Mouse (Mus musculus): Measurements from ENCODE around the gene Frmd4a.

DNA sequence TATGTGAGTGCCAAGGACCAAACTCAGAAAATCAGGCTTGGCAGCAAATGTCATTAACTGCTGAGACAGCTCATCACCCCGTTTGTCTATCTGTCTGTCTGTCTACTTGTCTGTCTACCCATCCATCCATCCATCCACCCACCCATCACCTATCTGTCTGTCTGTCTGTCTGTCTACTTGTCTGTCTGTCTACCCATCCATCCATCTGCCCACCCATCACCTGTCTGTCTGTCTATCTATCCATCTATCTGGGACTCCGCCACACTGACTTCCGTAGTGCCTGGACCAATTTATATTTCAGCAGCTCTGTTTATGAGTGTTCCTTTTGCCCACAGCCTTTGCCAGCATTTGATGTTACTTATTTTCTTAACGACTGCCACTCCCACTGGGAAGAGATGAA is 375.5 kb downstream of the Frmd4a start:
- TF ChIP-seq CTCF (IDR thresholded peaks at IDR 0.05; ENCODE audit: low read depth, low read length) = no peak
- TF ChIP-seq GATA2 (IDR thresholded peaks at IDR 0.05; ENCODE audit: borderline replicate concordance, low read depth, low read length) = no peak
- no peak for TF ChIP-seq POLR2AphosphoS5 (IDR thresholded peaks at IDR 0.05; ENCODE audit: insufficient replicate concordance, low read depth, low read length)
- no peak for TF ChIP-seq GATA1 (IDR thresholded peaks at IDR 0.05; ENCODE audit: borderline replicate concordance, low read length)

All from G1E (cell line).